Mouse (Mus musculus) thymus, adult 2 months (tissue): ENCODE data around the gene Tspan7.

Experiments
- CTCF ChIP-seq: fragments of 200-500 bp; IDR thresholded peaks from 2 replicates; pipeline ENCODE4 v1.5.1; 2012; ENCODE audit warnings: mild to moderate bottlenecking, control low read depth, low read length, moderate library complexity, borderline replicate concordance; ENCODE audit not compliant: control insufficient read depth, poor library complexity, insufficient read depth; ENCODE audit errors: extremely low read depth
- POLR2A ChIP-seq: fragments of 200-500 bp; IDR thresholded peaks from 2 replicates; pipeline ENCODE4 v1.6.1; 2012; ENCODE audit warnings: mild to moderate bottlenecking, low read length, control low read depth, moderate library complexity; ENCODE audit not compliant: control insufficient read depth, poor library complexity, insufficient read depth; ENCODE audit errors: extremely low read depth

DNA sequence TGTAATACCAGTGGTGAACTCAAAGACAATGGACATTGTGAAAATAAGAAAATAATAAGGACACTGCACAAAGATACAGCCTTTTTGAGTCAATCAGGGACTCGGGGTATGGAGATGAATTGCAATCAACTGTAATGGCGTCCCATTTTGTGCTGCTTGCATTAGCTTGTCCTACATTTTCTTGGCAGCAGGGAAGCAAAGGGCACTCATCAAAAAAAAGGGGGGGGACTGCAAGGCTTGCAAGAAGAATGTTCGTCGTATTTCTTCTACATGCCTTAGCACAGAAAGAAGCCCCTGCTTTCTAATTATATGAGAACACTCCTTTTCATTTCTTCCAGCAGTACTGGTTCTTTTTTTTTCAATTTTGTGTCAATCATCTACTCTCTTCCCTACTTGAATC is 32.8 kb downstream of the Tspan7 start:
- TF ChIP-seq CTCF (no peak), POLR2A (no peak)
